Mouse (Mus musculus) C2C12 (cell line): ENCODE data around the gene Ipo4.

Source experiments
- CTCF ChIP-seq: IDR thresholded peaks from one replicate; pipeline ENCODE4 v1.5.1; 2011; ENCODE audit not compliant: control insufficient read depth, insufficient read depth, insufficient read length
- FOSL1 ChIP-seq: IDR thresholded peaks from one replicate; pipeline ENCODE4 v1.8.0; 2011; ENCODE audit warnings: mild to moderate bottlenecking, low read length; ENCODE audit not compliant: poor library complexity, insufficient read depth, severe bottlenecking
- MAX ChIP-seq: IDR thresholded peaks from one replicate; pipeline ENCODE4 v1.6.1; 2011; ENCODE audit warnings: mild to moderate bottlenecking, control low read depth
- MYOG ChIP-seq: IDR thresholded peaks from one replicate; pipeline ENCODE4 v1.6.1; 2011; ENCODE audit not compliant: control insufficient read depth, insufficient read length; ENCODE audit errors: extremely low read depth
- USF1 ChIP-seq: IDR thresholded peaks from one replicate; pipeline ENCODE4 v1.6.1; 2011; ENCODE audit warnings: low read depth, mild to moderate bottlenecking, control low read depth, moderate library complexity

GRCm38 (mm10) chr14:55578668-55579269, 57.0 kb downstream of the Ipo4 start:
- TF ChIP-seq CTCF = no peak
- no peak for TF ChIP-seq FOSL1
- TF ChIP-seq MAX = no peak
- no peak for TF ChIP-seq MYOG
- TF ChIP-seq USF1 = no peak
